Mouse (Mus musculus) thymus, postnatal 14 days (tissue): ENCODE measurements around the gene Amn1.
"Not testable (repeated sequence)": the region's sequence is repeated elsewhere in the genome, so short reads cannot be mapped to it uniquely, and the experiment has no call there.

Experiments used
- DNase-seq: peaks from one replicate; pipeline ENCODE4 v3.0.0; 2021

Gene Amn1

DNA sequence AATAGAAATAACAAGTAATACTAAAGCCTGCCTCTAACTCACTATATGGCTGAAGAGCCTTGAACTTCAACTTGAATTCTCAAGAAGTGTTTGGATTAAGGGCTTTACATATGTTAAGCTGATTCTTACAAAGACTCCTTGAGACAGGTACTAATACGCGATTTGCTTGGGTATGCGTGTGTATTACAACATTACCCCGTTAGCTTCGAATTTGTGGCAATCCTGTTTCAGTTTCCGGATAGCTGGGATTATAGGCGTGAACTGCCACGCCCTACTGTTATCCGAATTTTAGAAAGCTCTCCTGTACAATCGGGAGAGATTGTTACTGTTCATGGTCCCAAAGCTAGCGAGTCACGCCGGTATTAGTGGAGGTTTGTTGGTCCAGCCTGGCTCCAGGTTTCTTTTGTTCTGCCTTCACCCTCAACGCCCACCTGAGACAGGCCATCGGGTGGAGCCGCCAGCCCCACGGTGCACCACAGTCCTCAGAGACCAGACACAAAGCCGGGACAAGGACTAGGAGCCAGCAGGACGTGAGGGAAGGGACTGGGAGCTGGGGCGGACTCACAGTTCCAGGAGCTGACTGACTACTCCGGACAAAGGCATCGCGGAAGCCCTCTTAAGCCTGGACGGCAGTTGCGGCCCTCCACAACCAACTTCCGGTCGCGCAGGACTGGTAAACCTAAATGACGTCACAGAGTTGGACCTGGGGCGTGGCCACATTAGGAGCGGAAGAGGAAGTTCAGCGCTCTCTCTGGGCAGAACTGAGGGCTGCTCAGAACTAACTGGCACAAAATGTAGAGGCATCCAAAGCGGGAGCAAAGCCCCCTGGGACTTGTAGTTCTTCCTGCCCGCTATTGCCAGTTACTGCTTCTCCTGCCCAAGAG, at the start of gene Amn1:
Gene Amn1, minus strand, starts transcription at position 672 of the 884 bp plus-strand sequence.
- peak; percentile 96 for DNase-seq

DNA sequence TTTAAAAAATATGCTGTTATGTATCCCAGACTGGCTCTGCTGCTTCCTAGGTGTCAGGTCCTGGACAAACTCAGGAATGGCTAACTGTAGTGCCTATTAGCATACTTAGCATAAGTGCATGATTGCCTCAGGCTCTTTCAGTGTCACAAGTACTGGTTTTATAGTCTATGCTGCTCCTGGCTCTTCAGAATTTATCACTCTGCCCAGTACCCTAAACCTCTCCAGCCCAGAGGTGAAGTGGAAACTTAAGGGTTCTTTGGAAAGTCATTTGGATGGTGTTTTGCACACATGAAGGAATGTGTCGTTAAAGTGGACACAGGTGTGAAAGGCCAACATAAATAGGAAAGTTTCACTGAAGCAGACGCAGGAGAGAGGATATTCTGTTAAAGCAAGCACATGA, 48.3 kb upstream of the Amn1 start:
- DNase-seq: no peak

DNA sequence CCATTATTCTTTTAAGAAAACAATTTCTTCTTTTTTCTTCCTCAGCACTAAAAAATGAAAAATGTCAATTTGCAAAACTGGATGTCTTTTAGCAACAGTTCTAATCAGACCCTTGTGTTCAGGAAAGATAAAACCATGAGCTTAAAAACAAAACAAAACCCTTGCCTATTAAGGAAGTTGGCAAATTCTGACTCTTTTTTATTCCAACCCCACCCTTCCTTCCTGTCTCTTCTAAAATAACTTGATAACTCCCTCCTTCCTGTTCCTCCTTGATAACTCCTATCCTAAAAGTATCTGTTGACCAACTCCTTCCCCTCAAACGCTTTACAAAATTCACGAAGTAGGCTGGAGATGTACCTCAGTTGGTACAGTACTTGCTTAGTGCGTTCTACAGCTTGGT, 45.4 kb upstream of the Amn1 start:
- no peak for DNase-seq

DNA sequence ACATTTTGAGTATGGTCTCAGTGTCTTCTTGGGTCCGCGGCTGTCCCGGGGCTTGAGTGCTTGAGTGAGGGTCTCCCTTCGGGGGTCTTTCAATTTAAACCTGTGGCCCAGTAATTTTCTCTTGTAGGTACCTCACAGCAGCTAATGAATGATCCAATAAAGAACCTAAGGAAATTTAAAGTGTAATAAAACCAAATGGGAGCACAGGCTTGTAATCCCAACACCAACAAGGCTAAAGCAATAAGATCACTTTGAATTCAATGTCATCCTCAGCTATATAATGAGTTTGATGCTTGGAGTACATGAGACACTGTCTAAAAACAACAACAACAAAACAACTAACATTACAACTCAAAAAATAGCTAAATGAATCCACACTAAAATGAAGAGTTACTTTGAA, 36.2 kb upstream of the Amn1 start:
- DNase-seq: no peak

DNA sequence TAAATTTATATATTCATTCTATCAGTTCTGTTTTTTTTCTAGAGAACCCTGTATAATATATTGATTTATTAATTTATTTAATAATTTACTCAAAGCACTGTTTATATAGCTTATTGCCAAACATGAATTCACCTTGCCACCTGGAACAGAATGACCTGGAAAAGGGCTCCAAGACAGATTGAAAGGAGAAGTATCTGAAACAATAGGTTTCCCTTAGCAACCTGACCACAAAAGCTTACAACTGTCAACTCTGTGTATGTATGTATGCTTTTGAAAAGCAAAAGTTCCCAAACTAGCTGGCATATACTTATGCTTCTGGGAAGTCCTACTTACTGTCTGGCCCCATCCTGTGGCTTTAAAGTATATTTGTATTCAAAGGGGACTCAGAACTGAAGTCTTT, 32.8 kb upstream of the Amn1 start:
- no peak for DNase-seq

DNA sequence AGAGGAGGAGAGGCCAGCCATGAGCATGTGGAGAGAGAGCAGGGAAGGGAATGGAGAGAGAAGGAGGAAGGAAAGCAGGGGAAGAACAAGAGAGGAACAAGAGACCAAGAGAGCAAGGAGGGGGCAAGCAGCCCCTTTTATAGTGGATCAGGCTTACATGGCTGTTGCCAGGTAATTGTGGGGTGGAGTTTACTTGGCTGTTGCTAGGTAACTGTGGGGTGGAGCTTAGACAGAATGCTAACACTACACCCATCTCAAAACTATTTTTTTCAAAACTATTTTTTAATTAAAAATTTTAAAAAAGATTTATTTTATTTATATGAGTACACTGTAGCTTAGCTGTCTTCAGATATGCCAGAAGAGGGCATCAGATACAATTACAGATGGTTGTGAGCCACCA, 10.1 kb upstream of the Amn1 start:
- no peak for DNase-seq

DNA sequence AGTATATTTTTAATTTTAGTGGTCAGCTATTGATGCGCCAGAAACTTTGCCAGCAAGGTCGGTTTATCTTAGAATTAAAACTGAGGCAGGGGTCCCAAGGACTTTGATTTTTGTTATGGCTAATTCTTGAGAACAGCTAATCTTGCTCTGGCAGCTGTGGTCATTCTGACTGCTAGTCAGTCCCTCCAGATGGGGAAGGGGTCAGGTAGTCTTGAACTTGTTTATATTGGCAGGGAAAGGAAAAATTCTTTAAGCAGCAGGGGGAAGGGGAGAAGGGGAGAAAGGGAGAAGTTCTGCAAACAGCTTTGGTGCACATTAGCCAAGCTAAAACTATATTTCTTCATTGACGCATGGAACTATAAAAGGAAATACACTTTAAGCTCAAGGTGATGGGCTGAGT, 8.6 kb upstream of the Amn1 start:
- no peak for DNase-seq

DNA sequence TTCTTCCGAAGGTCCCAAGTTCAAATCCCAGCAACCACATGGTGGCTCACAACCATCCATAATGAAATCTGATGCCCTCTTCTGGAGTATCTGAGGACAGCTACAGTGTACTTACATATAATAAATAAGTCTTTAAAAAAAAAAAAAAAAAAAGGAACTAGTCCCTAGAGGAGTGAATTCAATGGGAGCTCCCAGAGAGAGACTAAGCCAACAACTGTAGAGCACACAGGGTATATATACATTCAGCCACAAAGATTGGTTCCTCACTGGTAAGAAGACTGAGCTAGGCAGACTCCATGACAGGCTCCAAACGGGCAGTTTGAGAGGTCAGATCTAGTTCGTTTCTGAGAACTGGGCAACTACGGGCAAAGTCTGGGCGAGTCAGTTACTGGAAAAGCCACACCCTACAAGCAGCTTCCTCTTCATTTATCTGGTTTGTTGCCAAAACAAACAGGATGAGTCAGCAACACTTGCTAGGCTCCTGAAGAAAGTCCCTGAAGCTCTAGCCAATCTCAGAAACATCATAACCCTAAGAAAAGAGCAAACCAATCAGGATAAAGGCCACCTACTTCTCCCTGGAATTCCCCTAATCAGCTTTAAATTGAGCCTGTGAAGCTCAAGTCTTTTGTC, 4.9 kb upstream of the Amn1 start:
- DNase-seq: no peak

DNA sequence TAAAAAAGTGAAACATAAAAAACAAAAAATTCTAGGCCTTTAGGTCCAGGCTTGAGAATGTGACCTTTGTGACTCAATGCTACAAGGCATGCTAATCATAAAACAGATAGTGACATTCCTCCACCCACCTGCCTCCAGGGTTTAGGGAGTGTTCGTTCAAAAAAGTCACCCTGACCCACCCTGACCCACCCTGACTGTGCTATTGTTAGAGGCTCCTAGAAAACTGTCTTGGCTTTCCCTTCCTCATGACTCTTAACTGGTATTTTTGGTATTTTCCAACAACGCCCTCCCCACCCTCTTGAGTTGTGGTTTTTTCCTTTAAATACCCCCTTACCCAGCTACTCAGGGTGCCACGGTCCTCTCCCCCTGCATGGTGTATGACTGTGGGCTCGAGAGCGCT, 3.4 kb upstream of the Amn1 start:
- DNase-seq: not testable (repeated sequence)

DNA sequence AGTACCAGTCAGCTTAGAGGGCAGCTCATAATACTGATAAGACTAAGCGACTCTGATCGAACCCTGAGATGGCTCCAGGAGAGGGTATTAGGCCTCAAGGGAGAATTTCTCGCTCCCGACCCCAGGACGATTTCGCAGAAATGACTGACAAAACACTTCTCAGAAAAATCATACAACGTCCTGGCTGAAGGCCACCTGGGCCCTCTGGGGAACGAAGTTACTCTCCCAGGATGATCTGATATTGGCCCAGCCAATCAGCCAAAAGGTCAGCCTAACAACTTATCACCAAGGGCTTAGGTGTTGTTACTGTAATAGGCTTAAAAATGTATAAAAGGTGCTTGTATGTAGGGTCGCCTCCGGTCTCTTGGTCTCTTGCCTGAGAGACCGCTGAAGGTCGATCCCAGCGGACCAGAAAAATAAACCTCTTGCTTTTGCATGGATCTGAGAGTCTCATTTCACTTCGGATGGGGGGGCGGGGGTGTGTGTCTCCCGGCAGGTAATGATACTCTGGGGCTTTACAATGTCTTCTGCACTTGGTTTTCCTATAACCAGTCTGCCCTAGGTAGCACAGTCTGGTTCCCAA, 919 bp upstream of the Amn1 start:
- peak; percentile 10 for DNase-seq

DNA sequence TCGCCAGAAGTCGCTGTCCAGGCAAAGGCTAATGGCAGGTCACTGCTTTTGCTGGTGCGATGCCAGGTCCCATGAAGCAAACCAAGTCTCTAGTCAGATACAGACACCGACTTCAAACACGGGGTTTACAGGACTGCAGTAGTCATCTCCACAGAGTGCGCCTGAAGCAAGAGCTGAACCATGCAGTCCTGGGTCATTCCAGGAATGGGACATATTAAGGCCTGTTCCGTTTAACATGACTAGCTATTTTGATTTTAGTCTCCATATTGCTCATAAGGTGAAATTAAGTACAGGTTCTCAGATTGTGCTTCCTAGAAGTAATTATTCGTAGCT, 379 bp upstream of the Amn1 start:
- DNase-seq: no peak

DNA sequence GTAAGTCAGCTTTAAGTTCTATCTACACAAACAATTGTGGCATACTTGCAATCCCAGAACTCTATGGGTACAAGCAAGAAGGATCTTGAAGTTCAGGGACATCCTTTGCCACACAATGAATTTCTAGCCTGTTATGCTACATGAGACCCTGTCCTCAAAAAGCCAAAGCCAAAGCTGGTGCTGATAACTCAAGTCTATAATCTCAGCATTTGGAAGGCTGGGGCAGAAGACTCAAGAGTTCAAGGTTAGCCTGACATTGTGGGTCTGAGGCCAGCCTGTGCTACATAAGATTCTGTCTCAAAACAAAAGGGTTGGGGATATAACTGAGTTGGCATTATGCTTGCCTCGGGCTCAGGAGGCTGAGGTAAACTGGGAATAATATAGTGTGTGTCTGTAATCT, 1.1 kb downstream of the Amn1 start:
- DNase-seq: no peak

DNA sequence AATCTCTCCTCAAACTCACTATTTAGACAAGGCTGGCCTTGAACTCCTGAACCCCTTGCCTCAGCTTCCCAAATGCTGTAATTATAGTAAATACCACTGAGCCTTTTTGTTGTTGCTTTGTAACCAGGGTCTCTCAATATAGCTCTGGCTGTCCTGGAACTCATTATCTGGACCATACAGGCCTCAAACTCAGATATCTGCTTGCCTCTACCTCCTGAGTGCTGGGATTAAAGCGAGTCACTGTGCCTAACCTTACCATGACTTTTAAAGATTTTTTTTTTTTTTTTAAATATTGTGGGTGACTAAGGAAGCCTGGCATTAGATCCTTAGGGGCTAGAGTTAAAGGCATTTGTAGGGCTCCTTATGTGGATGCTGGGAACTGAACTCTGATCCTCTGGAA, 4.5 kb downstream of the Amn1 start:
- no peak for DNase-seq

DNA sequence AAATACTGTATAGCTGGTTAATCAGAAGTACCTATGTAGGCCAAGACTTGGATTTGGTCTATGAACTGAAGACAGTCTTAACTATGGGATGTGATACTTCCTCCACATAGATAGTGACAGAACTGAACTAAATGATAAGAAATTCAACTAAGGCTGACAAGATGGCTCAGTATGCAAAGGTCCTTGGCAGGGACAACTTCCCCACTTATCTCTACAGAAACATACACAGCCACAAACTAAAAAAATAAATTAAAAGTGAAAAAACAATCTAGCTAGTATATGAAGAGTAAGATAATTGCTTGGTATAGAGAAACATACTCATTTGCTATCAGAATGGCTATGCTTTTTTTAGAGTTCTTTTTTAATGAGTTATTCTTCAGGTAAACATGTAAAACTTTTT, 9.4 kb downstream of the Amn1 start:
- DNase-seq: no peak

DNA sequence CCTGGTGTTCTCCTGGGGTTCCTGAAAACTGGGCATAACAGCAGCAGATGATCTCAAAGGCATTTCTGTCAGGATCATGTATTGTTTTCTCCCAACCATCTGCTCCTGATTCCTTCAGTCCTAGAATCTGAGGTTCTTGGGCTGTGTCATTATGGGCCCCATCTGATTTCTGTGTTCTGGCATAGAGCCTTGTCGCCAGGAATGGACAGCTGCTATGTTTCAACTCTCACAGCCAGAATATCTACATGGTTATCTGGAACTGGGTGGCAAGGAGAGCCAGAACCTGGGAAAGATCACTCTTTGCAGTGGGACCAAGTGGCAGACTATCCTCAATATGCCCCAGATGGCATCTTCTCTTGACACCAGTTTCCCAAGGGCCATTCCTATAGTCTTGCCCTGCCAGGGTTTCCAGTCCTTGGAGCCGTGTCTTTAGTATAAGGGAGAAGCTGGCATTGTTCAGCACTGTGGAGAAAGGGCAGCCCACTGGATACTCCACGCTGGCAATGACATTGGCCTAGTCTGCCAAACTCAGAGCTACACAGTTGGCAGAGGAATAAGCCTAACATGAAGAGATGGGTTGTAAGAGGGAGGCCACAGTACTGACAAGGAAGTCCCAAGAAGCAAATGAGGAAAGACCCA, 13.5 kb downstream of the Amn1 start:
- no peak for DNase-seq

DNA sequence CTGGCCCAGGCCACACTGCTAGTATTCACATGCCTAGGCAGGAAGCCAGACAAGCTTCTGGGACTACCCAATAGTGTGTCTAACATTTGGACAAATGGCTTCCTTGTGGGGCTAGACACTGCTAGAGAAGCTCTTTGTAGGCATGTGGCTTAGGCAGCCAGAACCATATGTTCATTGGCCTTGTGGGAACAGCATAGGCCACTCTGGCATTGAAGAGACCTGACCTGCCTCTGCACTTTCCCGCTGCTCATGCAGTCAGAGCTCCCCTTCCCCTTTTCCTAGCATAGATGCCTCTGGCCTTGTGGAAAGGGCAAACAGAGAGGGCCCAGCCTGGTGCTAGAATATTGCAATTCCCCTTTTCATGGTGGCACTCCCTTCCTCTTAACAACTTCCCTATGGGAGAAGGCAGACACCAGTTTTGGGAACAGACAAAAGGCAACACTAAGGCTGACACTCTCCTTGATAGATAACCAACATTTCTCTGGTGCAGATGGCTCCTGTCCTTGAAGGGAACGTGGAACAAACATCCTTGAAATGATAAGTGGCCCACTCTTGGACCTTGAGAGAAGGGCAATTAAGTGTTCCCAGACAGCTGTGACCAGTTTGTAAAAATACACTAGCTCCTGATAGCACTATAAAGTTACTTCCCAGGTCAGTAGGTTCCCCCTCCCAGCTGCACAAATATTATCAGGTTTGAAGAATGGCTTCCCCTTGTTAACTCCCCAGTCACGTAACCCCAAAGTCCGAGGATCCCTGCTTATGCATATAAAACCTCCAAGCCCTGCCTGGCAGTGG, 14.5 kb downstream of the Amn1 start:
- no peak for DNase-seq

DNA sequence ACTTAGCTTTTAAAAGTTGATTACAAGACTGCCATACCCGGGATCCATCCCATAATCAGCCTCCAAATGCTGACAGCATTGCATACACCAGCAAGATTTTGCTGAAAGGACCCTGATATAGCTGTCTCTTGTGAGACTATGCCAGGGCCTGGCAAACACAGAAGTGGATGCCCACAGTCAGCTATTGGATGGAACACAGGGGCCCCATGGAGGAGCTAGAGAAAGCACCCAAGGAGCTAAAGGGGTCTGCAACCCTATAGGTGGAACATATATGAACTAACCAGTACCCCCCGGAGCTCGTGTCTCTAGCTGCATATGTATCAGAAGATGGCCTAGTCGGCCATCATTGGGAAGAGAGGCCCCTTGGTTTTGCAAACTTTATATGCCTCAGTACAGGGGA, 18.5 kb downstream of the Amn1 start:
- not testable (repeated sequence) for DNase-seq

DNA sequence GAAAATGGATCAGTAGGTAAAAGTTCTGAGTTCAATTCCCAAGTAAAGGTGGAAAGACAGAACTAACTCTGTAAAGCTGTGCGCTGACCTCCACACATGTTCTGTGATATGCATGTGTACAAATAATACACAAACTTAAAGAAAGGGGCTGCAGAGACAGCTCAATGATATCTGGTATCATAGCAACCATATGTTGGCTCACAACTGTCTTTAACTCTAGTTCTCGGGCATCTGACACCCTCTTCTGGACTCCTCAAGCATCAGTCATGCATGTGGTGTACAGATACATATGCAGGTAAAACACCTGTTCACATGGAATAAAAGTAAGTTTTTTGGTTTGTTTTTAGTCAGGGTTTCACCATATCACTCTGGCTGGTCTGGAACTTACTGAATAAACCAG, 20.1 kb downstream of the Amn1 start:
- no peak for DNase-seq

DNA sequence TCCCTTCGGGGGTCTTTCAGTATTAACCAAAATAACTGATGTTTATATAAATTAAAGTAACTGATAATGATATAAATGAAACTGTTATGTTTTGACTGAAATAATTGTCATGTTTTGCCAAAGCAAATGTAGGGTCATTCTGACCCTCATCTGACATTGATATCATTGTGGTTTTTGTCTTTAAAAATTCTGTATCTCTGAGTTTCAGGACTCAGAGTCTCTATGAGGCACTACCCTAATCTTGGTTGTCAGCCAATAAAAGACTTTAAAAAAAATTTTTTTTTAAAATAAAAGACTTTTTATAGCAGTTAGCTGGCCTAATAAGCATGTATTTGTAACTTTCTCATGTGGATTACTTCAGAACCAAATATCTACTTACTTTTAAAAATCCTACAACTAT, 20.8 kb downstream of the Amn1 start:
- no peak for DNase-seq

DNA sequence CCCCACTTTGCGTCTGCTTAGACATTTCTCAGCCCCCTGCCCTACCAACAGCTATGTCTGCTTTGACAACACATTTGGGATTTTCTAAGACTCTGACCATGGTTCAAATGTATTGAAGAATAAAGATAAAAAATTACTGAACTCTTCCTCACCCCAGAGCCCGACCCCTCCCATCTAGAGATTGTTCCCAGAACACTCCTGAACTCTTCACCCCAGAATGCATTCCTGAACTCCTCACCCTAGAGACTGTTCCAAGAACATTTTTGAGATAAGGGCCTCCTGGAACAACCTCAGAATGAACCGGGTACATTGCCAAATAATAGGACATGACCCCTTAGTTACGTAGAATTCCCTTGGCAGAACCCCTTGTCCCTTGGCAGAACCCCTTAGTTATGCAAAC, 21.5 kb downstream of the Amn1 start:
- DNase-seq: not testable (repeated sequence)

DNA sequence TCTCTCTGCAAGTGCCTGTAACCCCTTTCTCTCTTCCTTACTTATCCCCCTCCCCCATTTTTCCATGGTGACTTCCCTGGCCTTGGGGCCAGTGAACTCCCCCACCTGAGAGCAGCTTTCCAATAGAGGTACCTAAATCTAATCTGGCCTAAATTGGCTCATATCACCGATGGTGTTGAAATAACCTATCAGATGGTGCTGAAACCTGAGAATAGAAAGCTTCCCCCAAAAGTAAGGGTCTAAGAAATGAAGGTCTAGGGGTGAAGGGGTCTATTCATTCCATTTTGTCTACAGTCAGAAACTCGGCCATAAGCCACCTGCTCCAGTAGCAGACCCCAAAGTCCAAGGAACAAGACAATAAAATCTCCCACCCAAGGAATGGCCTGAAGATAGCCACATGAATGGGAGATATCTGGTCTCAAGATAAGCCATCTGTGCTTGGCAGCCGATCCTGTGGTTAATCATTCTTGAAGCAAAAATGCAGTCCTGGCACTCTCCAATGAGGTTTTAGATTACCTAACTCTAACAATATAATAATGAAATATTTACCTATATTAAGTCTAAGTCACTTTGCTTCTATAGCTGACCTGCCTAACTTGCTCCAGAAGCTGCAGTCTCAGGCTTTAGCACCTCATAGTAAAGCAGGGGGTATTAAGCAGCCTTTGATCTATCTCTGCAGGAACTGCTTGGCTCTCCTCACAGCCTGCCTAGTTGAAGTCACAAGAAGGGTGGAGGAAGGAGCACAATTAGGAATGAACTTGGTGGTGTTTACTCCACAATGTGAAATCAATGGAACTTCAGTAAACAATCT, 33.3 kb downstream of the Amn1 start:
- no peak for DNase-seq
